In genomic region chr12:106004719-106005118, GRCm38 (mm10) we compare ENCODE assay signal across 12 mouse cellular contexts.
"Had no signal": no experiment of that assay in that cellular context is flagged by ENCODE, and none has a peak within 500 bp of the region (broad histone marks: within the 10 kb centered on the region; RNA-seq: fewer than 3 reads in every experiment).

No protein-coding gene starts in this region.

- H3K4me3 ChIP-seq: left cerebral cortex, adult 2 months; limb, embryonic 10.5 days; lung, embryonic 15.5 days; midbrain, embryonic 12.5 days; neural tube, embryonic 13.5 days had no signal

- H3K4me2 ChIP-seq: liver, embryonic 11.5 days; lung, embryonic 15.5 days; midbrain, embryonic 12.5 days; neural tube, embryonic 13.5 days had no signal

- H3K27ac ChIP-seq: left cerebral cortex, adult 2 months; limb, embryonic 10.5 days; lung, embryonic 15.5 days; midbrain, embryonic 12.5 days; neural tube, embryonic 13.5 days had no signal

- H3K36me3 ChIP-seq: limb, embryonic 10.5 days; lung, embryonic 15.5 days; midbrain, embryonic 12.5 days; neural tube, embryonic 13.5 days had no signal

- DNase-seq: kidney, adult 18-20 months; kidney, postnatal 14 days; right cerebral cortex, postnatal 14 days; thymus, adult 18-20 months; thymus, postnatal 25 days had no signal

- H3K27me3 ChIP-seq: lung, embryonic 15.5 days; midbrain, embryonic 12.5 days; neural tube, embryonic 13.5 days had no signal

- H3K9ac ChIP-seq: lung, embryonic 15.5 days; midbrain, embryonic 12.5 days; neural tube, embryonic 13.5 days had no signal

- ATAC-seq: midbrain, embryonic 16.5 days had no signal

- H3K4me1 ChIP-seq: lung, embryonic 15.5 days; midbrain, embryonic 12.5 days had no signal

- H3K9me3 ChIP-seq: limb, embryonic 10.5 days; lung, embryonic 15.5 days; midbrain, embryonic 12.5 days; neural tube, embryonic 13.5 days had no signal
